Mouse (Mus musculus): ENCODE measurements around the gene Psmd2. TPM values are rescaled to one million over a fixed set of nuclear protein-coding genes. Genes with fewer than 3 reads are reported as not detected.

Gene Psmd2
- polyA plus RNA-seq, 1 experiment = not detected

DNA sequence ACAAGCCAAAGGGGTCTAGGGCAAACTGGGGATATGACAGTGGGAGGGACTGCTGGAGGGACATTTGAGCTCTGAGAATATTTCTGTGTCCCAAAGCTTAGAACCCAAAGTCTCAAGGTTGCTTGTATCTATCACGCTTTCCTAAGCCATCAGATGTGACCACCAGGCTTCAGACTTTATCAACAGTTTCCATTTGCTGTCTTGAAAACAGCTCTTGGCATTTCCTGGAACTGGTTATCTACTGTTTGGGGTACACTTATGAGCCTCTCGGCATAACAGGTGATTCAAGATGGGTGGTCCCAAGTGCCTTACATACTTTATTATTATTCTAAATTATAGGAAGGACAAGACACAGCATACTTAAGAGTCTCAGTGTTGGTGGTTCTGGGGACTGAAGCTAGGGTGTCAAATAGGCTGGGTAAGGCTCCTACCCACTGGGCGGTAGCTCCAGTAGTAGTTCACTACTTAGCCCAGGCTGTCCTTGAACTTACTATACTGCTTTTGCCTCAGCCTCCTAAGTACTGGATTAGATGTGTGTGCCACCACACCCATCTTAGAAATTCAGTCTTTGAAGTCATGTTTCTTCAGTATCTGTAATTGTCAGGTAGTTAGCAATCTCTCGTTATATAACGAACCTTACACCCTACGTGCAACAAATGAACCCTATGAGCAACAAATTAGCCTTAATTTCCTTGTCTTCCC, 52.4 kb downstream of the Psmd2 start:
- TF ChIP-seq POLR2A (IDR thresholded peaks at IDR 0.05; ENCODE audit: insufficient read depth, low read depth, low read length) (no peak), CTCF (IDR thresholded peaks at IDR 0.05; ENCODE audit: insufficient read depth, low read depth, low read length) (no peak)
- Histone ChIP-seq H3K27ac (ENCODE audit: insufficient read depth, low read depth, low read length) (no peak overlapping the region), H3K4me3 (ENCODE audit: insufficient read depth, low read depth, low read length) (no peak overlapping the region), H3K4me1 (ENCODE audit: control insufficient read depth, insufficient read depth, low read length) (peaks cover 38% of the 10 kb centered on the region)
- WGBS = 75% methylated on average over 6 of the region's 6 CpGs

DNA sequence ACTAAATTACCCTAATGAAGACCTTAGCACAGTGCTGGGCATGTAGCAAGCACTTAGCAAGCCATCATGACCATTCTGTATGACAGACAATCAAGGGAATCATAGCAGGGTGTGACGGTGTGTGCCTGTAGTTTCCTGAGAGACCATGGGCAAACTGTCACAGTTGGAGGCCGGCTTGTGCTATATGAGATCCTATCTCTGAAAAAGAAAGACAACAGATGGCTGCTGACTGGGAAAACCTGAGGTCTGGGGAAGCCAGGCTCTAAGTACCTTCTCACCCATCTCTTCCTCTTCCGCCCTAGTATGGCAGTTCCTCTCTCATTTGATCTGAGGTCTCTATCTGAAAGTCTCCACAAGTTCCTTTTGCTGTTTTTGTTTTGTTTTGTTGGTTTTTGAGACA, 54.3 kb downstream of the Psmd2 start:
- Histone ChIP-seq H3K4me1 (ENCODE audit: control insufficient read depth, insufficient read depth, low read length) (peaks cover 34% of the 10 kb centered on the region), H3K4me3 (ENCODE audit: insufficient read depth, low read depth, low read length) (no peak overlapping the region), H3K27ac (ENCODE audit: insufficient read depth, low read depth, low read length) (no peak overlapping the region)
- WGBS = 86% methylated on average over 3 of the region's 3 CpGs
- no peak for TF ChIP-seq POLR2A (IDR thresholded peaks at IDR 0.05; ENCODE audit: insufficient read depth, low read depth, low read length)
- no peak for TF ChIP-seq CTCF (IDR thresholded peaks at IDR 0.05; ENCODE audit: insufficient read depth, low read depth, low read length)

DNA sequence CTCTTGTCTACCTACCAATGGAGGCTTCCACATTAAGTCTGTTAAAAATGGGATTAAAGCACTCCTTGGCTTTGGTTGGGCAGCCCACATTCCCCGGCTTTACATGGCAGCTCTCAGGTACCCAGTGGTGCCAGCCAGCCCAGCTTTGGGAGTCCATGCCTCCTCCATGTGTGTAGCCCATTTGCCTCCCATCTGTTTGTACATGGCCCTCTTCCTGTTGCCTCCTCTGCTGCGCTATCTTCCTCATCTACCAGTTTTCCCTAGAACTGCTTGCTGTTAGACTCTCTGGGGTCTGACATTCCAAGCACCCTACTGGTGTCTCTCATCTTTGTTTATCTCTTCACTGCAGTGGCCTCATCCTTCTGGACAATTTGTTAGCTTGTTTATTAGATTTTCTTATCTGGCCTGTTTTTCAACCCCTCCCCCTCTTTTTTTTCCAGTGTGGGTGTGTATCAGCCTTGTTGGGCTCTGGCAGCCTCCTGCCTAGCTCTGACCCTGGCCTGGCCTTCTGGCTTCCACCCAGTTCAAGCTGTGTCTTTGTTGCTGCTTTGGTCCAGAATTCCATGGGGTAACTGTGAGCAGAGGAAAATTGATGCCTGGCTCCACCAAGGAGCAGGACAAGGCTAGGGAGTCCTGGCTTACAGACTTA, 55.1 kb downstream of the Psmd2 start:
- no peak for TF ChIP-seq POLR2A (IDR thresholded peaks at IDR 0.05; ENCODE audit: insufficient read depth, low read depth, low read length)
- no peak for TF ChIP-seq CTCF (IDR thresholded peaks at IDR 0.05; ENCODE audit: insufficient read depth, low read depth, low read length)
- Histone ChIP-seq H3K4me1 (ENCODE audit: control insufficient read depth, insufficient read depth, low read length) (peaks cover 31% of the 10 kb centered on the region), H3K4me3 (ENCODE audit: insufficient read depth, low read depth, low read length) (no peak overlapping the region), H3K27ac (ENCODE audit: insufficient read depth, low read depth, low read length) (peak overlapping the region; percentile 48; the same call in 1 of the 2 replicates)
- WGBS = 84% methylated on average over 2 of the region's 2 CpGs

DNA sequence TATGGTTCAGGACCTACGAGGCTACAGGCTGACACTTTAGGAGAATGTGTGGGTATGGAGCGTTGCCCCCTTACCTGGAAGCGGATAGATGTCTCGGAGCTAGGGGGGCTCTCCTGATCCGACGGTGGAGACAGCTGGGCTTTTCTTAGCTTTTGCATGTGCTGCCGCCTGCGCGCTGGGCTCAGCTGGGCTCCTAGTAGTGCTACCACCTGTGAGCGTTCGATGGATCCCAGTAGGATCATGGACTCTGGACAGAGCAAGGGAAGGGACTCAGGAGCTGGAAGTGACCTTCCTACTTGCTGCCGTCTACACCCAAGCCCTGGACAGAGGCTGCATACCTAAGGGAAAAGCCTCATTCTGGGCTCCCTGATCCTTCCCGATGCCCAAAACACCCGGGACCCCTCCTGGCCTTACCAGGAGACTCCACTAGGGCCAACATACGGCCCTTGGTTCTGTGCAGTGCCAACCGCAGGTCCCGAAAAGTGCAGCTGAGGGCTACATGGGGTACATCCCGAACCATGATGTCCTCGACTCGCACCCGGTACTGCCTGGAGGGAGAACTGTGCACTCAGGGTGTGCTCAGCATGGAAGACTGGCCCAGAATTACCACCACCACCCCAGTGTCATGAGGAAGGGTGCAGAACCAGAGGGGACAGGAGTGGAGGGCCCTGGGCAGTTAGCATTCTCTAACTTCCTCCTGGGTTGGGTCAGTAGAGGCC, 56.9 kb downstream of the Psmd2 start:
- TF ChIP-seq CTCF (IDR thresholded peaks at IDR 0.05; ENCODE audit: insufficient read depth, low read depth, low read length) (no peak), POLR2A (IDR thresholded peaks at IDR 0.05; ENCODE audit: insufficient read depth, low read depth, low read length) (no peak)
- WGBS = 91% methylated on average over 21 of the region's 21 CpGs
- Histone ChIP-seq H3K4me3 (ENCODE audit: insufficient read depth, low read depth, low read length) (no peak overlapping the region), H3K4me1 (ENCODE audit: control insufficient read depth, insufficient read depth, low read length) (peaks cover 17% of the 10 kb centered on the region), H3K27ac (ENCODE audit: insufficient read depth, low read depth, low read length) (no peak overlapping the region)

DNA sequence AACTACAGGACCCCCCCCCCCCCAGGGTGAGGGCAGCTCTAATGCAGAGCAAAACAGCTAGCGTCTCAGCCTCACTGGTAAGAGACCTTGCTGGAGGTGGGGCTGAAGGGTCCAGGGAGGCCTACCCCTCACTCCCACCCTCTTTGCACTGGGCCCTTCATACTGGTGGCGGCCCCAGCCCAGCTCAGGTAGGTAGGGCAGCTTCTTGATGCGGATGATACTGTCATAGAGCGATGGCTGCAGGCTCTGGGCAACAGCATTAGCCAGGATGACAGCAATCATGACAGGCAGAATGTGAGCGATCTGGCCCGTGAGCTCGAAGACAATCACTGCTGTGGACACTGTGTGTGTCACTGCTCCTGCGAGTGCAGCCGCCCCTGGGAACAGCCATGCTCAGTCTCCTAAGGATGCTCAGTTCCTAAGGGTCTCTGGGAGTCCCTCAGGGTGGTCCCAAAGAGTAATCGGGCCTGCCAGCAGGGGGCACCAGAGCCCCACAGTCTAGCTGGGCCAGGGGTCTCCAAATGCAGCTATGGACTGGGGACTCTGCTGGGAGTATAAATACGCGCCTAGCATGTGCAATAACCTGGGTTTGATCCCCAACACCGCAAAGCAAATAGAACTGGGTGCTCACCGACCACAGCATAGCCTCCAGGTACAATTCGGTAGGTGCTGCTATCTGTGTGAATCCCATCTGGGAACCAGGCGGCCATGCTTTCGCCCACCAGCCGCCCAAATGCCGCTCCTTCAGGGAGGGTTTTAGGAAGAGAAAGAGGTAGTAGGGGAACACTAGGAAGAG, 57.7 kb downstream of the Psmd2 start:
- peak; percentile 76 for TF ChIP-seq CTCF (IDR thresholded peaks at IDR 0.05; ENCODE audit: insufficient read depth, low read depth, low read length)
- TF ChIP-seq POLR2A (IDR thresholded peaks at IDR 0.05; ENCODE audit: insufficient read depth, low read depth, low read length) = no peak
- 76% methylated on average over 19 of the region's 19 CpGs for WGBS
- no peak overlapping the region for H3K27ac ChIP-seq (ENCODE audit: insufficient read depth, low read depth, low read length)
- H3K4me1 ChIP-seq (ENCODE audit: control insufficient read depth, insufficient read depth, low read length) = peaks cover 24% of the 10 kb centered on the region
- no peak overlapping the region for H3K4me3 ChIP-seq (ENCODE audit: insufficient read depth, low read depth, low read length)

DNA sequence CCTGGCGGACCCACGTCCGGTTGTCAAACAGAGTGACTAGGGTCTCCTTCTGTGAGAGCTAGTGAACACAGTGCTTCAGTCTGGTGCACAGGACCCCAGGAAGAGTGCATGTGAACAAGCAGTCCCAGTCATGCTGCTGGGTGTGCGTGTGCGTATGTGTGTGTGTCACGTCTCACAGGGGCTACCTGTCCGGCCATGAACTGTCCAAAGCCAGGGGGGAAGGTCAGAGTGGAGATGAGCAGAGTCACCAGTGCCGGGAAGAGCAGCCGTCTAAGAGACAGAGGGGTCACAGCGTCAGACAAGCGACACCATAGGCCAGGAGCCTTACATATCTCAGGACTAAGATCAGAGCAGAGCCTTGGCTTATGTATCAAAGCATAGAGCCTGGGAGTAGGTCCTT, 58.9 kb downstream of the Psmd2 start:
- WGBS = 93% methylated on average over 11 of the region's 11 CpGs
- no peak overlapping the region for H3K27ac ChIP-seq (ENCODE audit: insufficient read depth, low read depth, low read length)
- TF ChIP-seq POLR2A (IDR thresholded peaks at IDR 0.05; ENCODE audit: insufficient read depth, low read depth, low read length) (no peak), CTCF (IDR thresholded peaks at IDR 0.05; ENCODE audit: insufficient read depth, low read depth, low read length) (no peak)
- H3K4me3 ChIP-seq (ENCODE audit: insufficient read depth, low read depth, low read length) = no peak overlapping the region
- H3K4me1 ChIP-seq (ENCODE audit: control insufficient read depth, insufficient read depth, low read length) = peaks cover 35% of the 10 kb centered on the region

DNA sequence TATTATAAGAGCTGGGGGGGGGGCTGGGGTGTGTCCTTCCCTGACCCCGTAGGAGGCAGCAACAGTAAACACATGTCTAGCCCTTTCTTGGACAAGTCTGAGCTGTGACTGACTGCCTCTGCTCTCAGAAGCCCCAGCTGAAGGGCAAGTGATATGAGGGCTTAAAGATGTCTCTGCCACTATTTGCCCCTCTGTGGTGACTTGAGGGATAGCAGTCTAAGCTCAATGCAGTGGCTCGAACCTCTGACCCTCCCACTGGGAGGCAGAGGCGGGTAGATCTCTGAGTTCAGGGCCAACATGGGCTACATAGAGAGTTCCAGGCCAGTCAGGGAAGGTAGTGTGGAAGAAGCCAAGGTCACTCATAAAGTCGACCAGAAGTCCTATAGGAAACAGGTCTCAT, 59.4 kb downstream of the Psmd2 start:
- Histone ChIP-seq H3K4me1 (ENCODE audit: control insufficient read depth, insufficient read depth, low read length) (peaks cover 35% of the 10 kb centered on the region), H3K27ac (ENCODE audit: insufficient read depth, low read depth, low read length) (no peak overlapping the region), H3K4me3 (ENCODE audit: insufficient read depth, low read depth, low read length) (no peak overlapping the region)
- TF ChIP-seq POLR2A (IDR thresholded peaks at IDR 0.05; ENCODE audit: insufficient read depth, low read depth, low read length) = no peak
- no peak for TF ChIP-seq CTCF (IDR thresholded peaks at IDR 0.05; ENCODE audit: insufficient read depth, low read depth, low read length)
- WGBS = 72% methylated on average over 4 of the region's 4 CpGs

DNA sequence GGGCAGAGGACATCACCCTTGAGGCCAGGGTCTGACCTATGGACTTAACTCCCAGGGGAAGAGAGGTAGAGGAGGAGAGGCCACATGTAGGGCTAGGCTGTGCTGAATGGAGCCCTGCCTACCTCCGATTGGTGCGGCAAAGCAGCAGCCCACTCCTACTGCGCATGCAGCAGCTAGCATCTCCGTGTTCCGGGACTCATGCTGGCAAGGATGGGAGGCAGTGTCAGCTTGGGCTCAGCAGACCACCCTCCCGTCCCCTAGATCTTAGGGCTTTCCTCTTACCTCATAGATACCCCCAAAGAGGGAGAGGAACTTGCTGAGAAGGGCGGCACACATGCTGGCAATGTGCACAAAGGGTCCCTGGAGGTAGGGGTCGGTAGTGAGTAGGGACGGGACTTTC, 60.7 kb downstream of the Psmd2 start:
- Histone ChIP-seq H3K4me1 (ENCODE audit: control insufficient read depth, insufficient read depth, low read length) (peaks cover 30% of the 10 kb centered on the region), H3K4me3 (ENCODE audit: insufficient read depth, low read depth, low read length) (no peak overlapping the region), H3K27ac (ENCODE audit: insufficient read depth, low read depth, low read length) (no peak overlapping the region)
- WGBS = 80% methylated on average over 9 of the region's 9 CpGs
- TF ChIP-seq CTCF (IDR thresholded peaks at IDR 0.05; ENCODE audit: insufficient read depth, low read depth, low read length) (no peak), POLR2A (IDR thresholded peaks at IDR 0.05; ENCODE audit: insufficient read depth, low read depth, low read length) (no peak)

Measured in olfactory bulb, adult 2 months (tissue).